Mouse (Mus musculus): ENCODE data around the gene Rassf10.

Rassf10 gene

GRCm38 (mm10) chr7:112957630-112958029, 3.9 kb downstream of the Rassf10 start:
- no peak for DNase-seq (ENCODE audit: low spot score)

- DNase-seq (ENCODE audit: low spot score) = peak; percentile 35
These were observed 12.6 kb downstream of the Rassf10 start for GRCm38 (mm10) chr7:112966382-112966781.

GRCm38 (mm10) chr7:112966786-112967185, 13.0 kb downstream of the Rassf10 start:
- no peak for DNase-seq (ENCODE audit: low spot score)

- no peak for DNase-seq (ENCODE audit: low spot score)
These were observed 29.6 kb downstream of the Rassf10 start for GRCm38 (mm10) chr7:112983316-112983715.

GRCm38 (mm10) chr7:112984704-112985577, 31.2 kb downstream of the Rassf10 start:
- DNase-seq (ENCODE audit: low spot score) = peak; percentile 49

GRCm38 (mm10) chr7:112985578-112985949, 31.8 kb downstream of the Rassf10 start:
- no peak for DNase-seq (ENCODE audit: low spot score)

GRCm38 (mm10) chr7:112992928-112993327, 39.2 kb downstream of the Rassf10 start:
- peak; percentile 47 for DNase-seq (ENCODE audit: low spot score)

GRCm38 (mm10) chr7:113003565-113004255, 49.9 kb downstream of the Rassf10 start:
- no peak for DNase-seq (ENCODE audit: low spot score)

- no peak for DNase-seq (ENCODE audit: low spot score)
These were observed 52.0 kb downstream of the Rassf10 start for GRCm38 (mm10) chr7:113005726-113006125.
